Mouse (Mus musculus): ENCODE data around the gene Slc46a3. TPM values are rescaled to one million over a fixed set of nuclear protein-coding genes. Genes with fewer than 3 reads are reported as not detected.

The Slc46a3 gene
- polyA plus RNA-seq, 1 experiment from 2014 or later = 1.6 TPM

DNA sequence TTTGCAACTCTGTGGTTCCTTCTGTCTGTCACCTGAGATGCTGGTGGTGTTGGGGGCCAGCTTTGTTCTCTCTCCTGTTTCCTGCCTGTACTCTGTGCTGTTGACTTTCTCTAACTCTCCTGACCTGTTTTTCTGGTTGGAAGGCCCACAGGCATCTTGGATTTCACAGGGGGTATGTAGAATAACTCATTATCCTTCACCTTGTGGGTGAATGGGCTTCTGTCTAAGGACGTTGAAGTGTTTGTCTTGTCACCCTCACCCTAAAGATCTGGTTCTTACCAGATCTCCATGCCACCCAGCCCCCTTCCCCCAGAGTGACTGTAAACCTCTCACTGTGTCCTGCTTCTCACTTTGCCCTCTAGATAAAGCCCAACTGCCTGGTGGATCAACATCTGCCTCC is 24.3 kb downstream of the Slc46a3 start:
- H3K27ac ChIP-seq = no peak overlapping the region
- no peak for ATAC-seq (ENCODE audit: insufficient number of reproducible peaks, insufficient read depth, low FRiP score, low TSS enrichment, low read depth)
- WGBS = 83% methylated on average over 1 of the region's 1 CpGs
- H3K36me3 ChIP-seq = peaks cover 100% of the 10 kb centered on the region
- no peak overlapping the region for H3K4me2 ChIP-seq
- H3K4me3 ChIP-seq (replicated peaks) = no peak overlapping the region
- no peaks in the 10 kb centered on the region for H3K27me3 ChIP-seq
- H3K9ac ChIP-seq (replicated peaks) = no peak overlapping the region
- H3K4me1 ChIP-seq (replicated peaks) = no peaks in the 10 kb centered on the region
- H3K9me3 ChIP-seq = no peaks in the 10 kb centered on the region

DNA sequence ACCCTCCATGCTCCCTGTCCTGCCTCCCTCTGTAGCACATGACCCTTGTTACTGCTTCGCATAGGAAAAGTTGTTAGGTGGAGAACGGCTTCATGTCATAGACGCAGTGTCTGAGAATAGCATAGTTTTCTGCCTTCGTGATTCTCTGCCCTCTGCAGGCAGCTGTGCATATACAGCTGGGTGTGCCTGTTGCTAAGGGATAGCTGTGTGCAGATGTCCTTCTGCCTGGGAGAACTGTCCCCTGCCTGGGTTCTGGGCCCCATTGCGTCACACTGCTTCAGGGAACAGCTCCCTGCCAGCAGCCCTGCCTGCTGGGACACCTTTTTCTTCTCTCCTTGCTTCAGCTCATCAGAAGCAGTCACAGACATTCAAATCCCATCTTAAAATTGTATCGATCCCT is 25.0 kb downstream of the Slc46a3 start:
- no peaks in the 10 kb centered on the region for H3K27me3 ChIP-seq
- H3K36me3 ChIP-seq = peaks cover 100% of the 10 kb centered on the region
- H3K4me1 ChIP-seq (replicated peaks) = no peaks in the 10 kb centered on the region
- no peaks in the 10 kb centered on the region for H3K9me3 ChIP-seq
- H3K4me2 ChIP-seq = no peak overlapping the region
- no peak overlapping the region for H3K4me3 ChIP-seq (replicated peaks)
- H3K9ac ChIP-seq (replicated peaks) = no peak overlapping the region
- no peak for ATAC-seq (ENCODE audit: insufficient number of reproducible peaks, insufficient read depth, low FRiP score, low TSS enrichment, low read depth)
- no peak overlapping the region for H3K27ac ChIP-seq
- 89% methylated on average over 6 of the region's 6 CpGs for WGBS

DNA sequence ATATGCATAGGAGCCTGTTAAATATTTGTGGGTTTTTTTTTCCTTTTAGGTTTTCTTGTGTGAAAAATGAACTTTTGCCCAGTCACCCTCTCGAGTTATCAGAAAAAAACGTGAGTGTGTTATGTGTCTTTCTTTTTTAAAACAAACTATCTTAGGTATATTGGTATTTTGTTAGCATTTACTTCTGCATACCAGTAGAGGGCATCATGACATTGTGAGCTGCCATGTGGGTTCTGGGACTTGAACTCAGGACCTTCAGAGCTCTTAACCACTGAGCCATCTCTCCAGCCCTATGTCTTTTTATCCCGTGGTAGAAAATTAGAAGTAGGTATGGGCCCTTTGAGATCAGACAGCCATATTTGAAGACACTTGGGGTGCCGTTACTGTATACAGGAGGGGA is 25.9 kb downstream of the Slc46a3 start:
- H3K36me3 ChIP-seq = peaks cover 100% of the 10 kb centered on the region

DNA sequence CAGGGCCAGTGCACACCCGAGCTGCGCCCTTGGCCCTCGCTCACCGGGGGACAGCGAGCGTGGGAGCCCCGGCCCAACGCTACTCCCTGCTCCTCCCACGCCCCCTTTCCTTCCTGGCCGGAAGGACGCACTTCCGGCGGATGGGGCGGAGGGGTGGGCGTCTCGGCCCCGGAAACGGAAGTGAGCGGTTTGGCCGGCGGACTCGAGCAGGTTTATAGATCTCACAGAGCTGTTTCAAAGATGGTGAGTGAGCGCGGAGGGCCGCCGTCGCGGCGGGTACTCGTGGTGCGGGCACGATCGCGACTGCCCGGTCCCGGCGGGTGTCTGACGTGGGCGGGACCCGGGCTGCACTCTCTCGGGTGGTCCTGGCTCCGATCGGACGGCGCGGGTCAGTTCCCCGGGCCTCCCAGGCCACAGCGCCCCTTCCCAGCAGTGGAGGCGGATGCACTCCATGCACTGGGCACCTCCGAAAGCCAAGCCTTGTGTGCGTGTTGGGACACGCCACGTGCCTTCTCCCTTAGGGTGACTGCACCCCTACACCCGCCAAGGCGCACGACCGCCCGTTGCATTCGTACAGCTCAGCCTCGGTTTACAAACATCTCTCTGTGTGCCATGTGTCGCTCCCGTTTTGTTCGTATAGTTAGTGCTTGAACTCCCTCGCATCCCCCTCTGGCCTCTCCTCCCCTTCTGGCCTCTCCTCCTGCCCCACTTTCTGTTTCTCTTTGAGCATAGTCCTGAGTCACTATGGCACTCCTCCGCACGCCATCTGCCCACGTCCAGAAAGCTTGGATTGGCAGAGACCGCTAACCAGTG is 34.0 kb downstream of the Slc46a3 start, which contains the start of gene Pomp:
Gene Pomp (plus strand): TSS at position 13 of the 813 bp plus-strand sequence.
- peak within 1 kb of the TSS; percentile 93 for H3K4me3 ChIP-seq (replicated peaks)
- H3K27ac ChIP-seq = peak within 1 kb of the TSS; percentile 80
- peak within 1 kb of the TSS; percentile 88 for H3K9ac ChIP-seq (replicated peaks)
- no peaks in the 10 kb centered on the region for H3K9me3 ChIP-seq
- WGBS = under 1% methylated on average over 65 of the region's 68 CpGs
- peaks cover 11% of the 10 kb centered on the region for H3K4me1 ChIP-seq (replicated peaks)
- H3K27me3 ChIP-seq = no peaks in the 10 kb centered on the region
- ATAC-seq (ENCODE audit: insufficient number of reproducible peaks, insufficient read depth, low FRiP score, low TSS enrichment, low read depth) = peak; percentile 92
- H3K4me2 ChIP-seq = peak within 1 kb of the TSS; percentile 88
- peaks cover 33% of the 10 kb centered on the region for H3K36me3 ChIP-seq

More for the DNA sequence above, 25.9 kb downstream of the Slc46a3 start:
- no peak for ATAC-seq (ENCODE audit: insufficient number of reproducible peaks, insufficient read depth, low FRiP score, low TSS enrichment, low read depth)
- no peaks in the 10 kb centered on the region for H3K27me3 ChIP-seq
- H3K4me3 ChIP-seq (replicated peaks) = no peak overlapping the region
- H3K4me1 ChIP-seq (replicated peaks) = no peaks in the 10 kb centered on the region
- H3K27ac ChIP-seq = no peak overlapping the region
- H3K4me2 ChIP-seq = no peak overlapping the region
- H3K9me3 ChIP-seq = no peaks in the 10 kb centered on the region
- 89% methylated on average over 4 of the region's 4 CpGs for WGBS
- H3K9ac ChIP-seq (replicated peaks) = no peak overlapping the region

DNA sequence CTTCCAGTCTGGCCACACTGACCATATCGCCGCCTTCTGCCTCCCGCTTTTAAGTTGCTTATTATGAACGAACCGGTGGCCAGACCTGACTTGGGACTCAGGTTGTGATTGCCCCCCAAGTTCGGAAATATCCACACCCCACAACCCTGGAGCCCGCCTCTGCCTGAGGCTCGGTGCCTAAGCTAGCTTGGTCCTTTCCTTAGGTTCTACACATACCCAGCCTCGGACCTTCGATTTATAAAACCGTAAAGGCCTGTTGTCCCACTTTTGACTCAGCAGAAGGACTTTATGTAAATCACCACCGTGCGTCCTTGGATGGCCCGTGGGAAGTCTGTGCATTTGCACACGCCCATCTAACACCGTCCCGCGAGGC is 34.6 kb downstream of the Slc46a3 start:
- H3K27ac ChIP-seq = peak overlapping the region; percentile 80; the same call in 1 of the 2 replicates
- H3K9me3 ChIP-seq = no peaks in the 10 kb centered on the region
- H3K36me3 ChIP-seq = peaks cover 27% of the 10 kb centered on the region
- peak overlapping the region; percentile 88 for H3K4me2 ChIP-seq
- no peak; the same call in 1 of the 2 replicates for ATAC-seq (ENCODE audit: insufficient number of reproducible peaks, insufficient read depth, low FRiP score, low TSS enrichment, low read depth)
- WGBS = 2% methylated on average over 18 of the region's 18 CpGs
- no peaks in the 10 kb centered on the region for H3K27me3 ChIP-seq
- H3K4me3 ChIP-seq (replicated peaks) = peak overlapping the region; percentile 93
- H3K4me1 ChIP-seq (replicated peaks) = peaks cover 11% of the 10 kb centered on the region
- H3K9ac ChIP-seq (replicated peaks) = peak overlapping the region; percentile 88

DNA sequence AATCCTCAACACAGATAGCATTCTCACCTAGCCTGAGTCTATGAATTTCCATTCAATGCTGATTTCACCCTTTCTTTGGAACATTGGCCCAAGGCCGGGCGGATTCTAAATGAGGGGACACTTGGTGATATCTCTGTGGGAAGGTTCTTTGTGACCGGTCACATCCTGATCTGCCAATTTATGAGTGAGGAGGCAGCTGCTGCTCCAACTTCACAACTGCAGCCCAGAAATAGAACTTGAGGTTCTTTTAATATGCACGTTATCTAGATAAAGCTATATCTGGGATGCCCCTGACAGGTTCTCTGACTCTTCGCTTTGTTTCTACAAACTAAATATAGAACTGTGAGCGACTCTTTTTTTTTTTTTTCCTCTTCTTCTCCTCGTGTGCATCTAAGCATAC is 44.4 kb downstream of the Slc46a3 start:
- Histone ChIP-seq H3K4me3 (replicated peaks) (no peak overlapping the region), H3K36me3 (no peaks in the 10 kb centered on the region), H3K4me1 (replicated peaks) (no peaks in the 10 kb centered on the region), H3K27me3 (0 out of 2 replicates have a peak, but pooled peaks cover 4% of the 10 kb centered on the region), H3K27ac (no peak overlapping the region), H3K4me2 (no peak overlapping the region), H3K9me3 (no peaks in the 10 kb centered on the region), H3K9ac (replicated peaks) (no peak overlapping the region)
- WGBS = 86% methylated on average over 7 of the region's 7 CpGs
- ATAC-seq (ENCODE audit: insufficient number of reproducible peaks, insufficient read depth, low FRiP score, low TSS enrichment, low read depth) = no peak

DNA sequence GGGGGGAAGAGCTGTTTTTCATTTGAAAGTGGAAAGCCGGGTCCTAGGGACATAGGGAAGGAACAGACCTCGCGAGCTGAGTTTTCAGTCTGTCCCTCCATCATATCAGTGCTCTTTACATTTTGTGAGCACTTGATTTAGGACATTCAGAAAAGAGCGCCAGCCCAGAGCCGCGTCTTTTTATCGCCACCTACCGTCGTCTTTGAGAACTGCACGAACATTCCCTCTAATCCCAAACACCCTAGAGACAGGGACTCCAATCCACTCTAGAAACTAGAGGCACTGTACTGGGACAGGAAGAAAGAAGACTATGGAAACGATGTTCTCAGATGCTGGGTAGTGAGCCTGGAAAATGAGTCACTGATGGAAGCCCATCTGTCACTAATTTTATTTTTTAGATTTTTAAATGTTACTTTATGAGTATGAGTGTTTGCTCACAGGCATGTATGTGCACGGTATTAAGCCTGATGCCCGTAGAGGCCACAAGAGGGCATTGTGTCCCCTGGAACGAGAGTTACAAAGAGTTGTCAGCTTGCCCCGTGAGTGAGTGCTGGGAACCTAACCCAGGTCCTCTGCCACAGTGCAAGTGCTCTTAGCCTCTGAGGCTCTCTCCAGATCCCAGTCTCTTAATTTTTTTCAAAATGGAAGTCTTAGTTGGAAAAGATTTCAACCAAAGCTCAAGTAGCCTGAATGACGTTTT is 46.3 kb downstream of the Slc46a3 start:
- Histone ChIP-seq H3K4me3 (replicated peaks) (no peak overlapping the region), H3K27ac (no peak overlapping the region), H3K4me1 (replicated peaks) (no peaks in the 10 kb centered on the region), H3K27me3 (0 out of 2 replicates have a peak, but pooled peaks cover 4% of the 10 kb centered on the region), H3K9ac (replicated peaks) (no peak overlapping the region), H3K36me3 (no peaks in the 10 kb centered on the region), H3K9me3 (no peaks in the 10 kb centered on the region), H3K4me2 (no peak overlapping the region)
- WGBS = 24% methylated on average over 16 of the region's 16 CpGs
- no peak for ATAC-seq (ENCODE audit: insufficient number of reproducible peaks, insufficient read depth, low FRiP score, low TSS enrichment, low read depth)

DNA sequence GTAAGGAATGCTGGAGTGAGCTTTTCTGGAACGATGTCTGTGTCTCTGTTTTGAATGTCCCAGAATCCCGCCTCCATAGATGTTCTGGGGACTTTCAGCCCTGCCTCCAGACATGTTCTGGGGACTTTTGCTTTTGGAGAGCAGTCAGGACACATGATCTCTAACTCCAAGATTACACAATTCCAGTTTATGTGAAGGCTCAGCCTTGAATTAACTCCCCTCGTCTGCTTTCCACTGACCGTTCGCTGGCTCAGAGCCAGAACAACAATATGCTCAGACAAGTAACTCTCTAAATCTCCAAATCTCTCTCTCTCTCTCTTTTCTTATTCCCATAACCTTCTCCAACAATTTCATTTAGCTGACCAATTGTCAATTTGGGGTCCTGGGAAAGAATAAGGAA is 47.3 kb downstream of the Slc46a3 start:
- Histone ChIP-seq H3K27ac (no peak overlapping the region), H3K9me3 (no peaks in the 10 kb centered on the region), H3K4me1 (replicated peaks) (no peaks in the 10 kb centered on the region), H3K27me3 (0 out of 2 replicates have a peak, but pooled peaks cover 4% of the 10 kb centered on the region), H3K9ac (replicated peaks) (no peak overlapping the region), H3K4me3 (replicated peaks) (no peak overlapping the region), H3K4me2 (no peak overlapping the region), H3K36me3 (no peaks in the 10 kb centered on the region)
- no peak for ATAC-seq (ENCODE audit: insufficient number of reproducible peaks, insufficient read depth, low FRiP score, low TSS enrichment, low read depth)
- WGBS = 62% methylated on average over 5 of the region's 5 CpGs

DNA sequence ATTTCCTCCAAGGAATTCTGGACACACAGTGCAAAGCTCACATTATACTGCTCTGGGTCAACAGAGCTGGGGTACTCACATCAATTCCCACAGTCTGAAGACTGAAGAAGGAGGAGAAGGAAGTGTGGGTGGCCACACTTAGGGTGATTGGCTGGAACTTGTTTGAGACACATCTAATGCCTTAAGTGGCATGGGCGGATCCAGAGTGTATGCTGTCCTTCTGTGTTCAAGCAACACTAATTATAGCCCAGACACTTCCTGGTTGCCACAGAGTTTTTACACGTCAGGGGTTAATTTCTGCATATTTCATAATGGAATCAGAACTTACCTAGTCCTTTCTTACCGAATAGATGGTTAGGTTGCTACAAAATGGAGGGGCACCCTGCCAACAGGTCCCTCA is 49.3 kb downstream of the Slc46a3 start:
- no peaks in the 10 kb centered on the region for H3K4me1 ChIP-seq (replicated peaks)
- no peak overlapping the region for H3K4me2 ChIP-seq
- WGBS = 71% methylated on average over 3 of the region's 3 CpGs
- no peaks in the 10 kb centered on the region for H3K9me3 ChIP-seq
- H3K27me3 ChIP-seq = no peaks in the 10 kb centered on the region
- H3K27ac ChIP-seq = no peak overlapping the region
- H3K4me3 ChIP-seq (replicated peaks) = no peak overlapping the region
- ATAC-seq (ENCODE audit: insufficient number of reproducible peaks, insufficient read depth, low FRiP score, low TSS enrichment, low read depth) = no peak
- no peaks in the 10 kb centered on the region for H3K36me3 ChIP-seq
- no peak overlapping the region for H3K9ac ChIP-seq (replicated peaks)

DNA sequence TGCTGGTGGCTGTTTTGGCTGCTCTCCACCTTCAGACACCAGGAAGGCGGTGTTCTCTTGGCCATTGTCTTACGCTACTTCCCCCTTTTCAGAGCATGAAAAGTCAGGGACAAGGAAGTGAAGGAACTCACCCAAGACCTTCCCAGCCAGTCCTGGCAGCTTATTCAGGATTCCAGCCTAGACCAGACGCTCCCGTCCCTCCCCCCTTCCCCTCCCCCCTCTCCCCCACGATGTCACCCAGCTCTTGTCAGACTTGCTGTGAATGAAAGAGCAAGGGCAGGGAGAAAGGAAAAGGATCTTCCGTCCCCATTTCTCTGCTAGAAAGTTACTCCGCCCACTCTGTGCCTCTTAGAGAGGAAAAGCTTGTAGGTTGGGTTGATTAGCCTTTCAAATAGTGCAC is 51.3 kb downstream of the Slc46a3 start:
- Histone ChIP-seq H3K9me3 (no peaks in the 10 kb centered on the region), H3K4me1 (replicated peaks) (no peaks in the 10 kb centered on the region), H3K4me2 (no peak overlapping the region), H3K36me3 (no peaks in the 10 kb centered on the region), H3K27ac (no peak overlapping the region), H3K4me3 (replicated peaks) (no peak overlapping the region), H3K27me3 (no peaks in the 10 kb centered on the region), H3K9ac (replicated peaks) (no peak overlapping the region)
- ATAC-seq (ENCODE audit: insufficient number of reproducible peaks, insufficient read depth, low FRiP score, low TSS enrichment, low read depth) = no peak
- 64% methylated on average over 7 of the region's 7 CpGs for WGBS

DNA sequence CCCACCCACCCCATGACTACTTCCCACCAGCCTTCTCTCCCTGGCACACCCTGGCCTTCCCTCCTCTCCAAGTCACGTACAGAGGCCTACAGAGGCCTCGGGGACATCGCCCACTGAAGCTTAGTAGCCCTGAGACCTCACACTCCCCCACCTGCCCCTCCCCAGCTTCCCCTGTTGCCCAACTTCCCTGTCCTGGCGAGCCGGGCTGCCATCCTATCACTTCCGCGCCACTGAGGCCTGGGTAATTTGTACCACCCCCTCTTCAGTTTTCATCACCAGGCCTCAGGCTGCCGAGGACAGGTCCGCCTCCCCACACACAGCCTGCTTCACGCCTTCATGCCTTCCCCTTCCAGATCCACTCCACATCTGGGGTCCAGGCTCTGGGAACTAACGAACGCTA is 55.2 kb downstream of the Slc46a3 start:
- Histone ChIP-seq H3K4me1 (replicated peaks) (peaks cover 4% of the 10 kb centered on the region), H3K9ac (replicated peaks) (no peak overlapping the region), H3K9me3 (no peaks in the 10 kb centered on the region), H3K36me3 (no peaks in the 10 kb centered on the region), H3K27me3 (peaks cover 14% of the 10 kb centered on the region), H3K4me3 (replicated peaks) (no peak overlapping the region), H3K27ac (no peak overlapping the region), H3K4me2 (no peak overlapping the region)
- ATAC-seq (ENCODE audit: insufficient number of reproducible peaks, insufficient read depth, low FRiP score, low TSS enrichment, low read depth) = no peak
- 68% methylated on average over 11 of the region's 12 CpGs for WGBS

All from limb, embryonic 12.5 days (tissue).